Mouse (Mus musculus) gastrocnemius, postnatal 36 days (tissue): Measurements from ENCODE around the gene H2-Ob. TPM values are rescaled to one million over a fixed set of nuclear protein-coding genes. Genes with fewer than 3 reads are reported as not detected.

Experiments
- DNase-seq, 2 experiments: peaks; one replicate each; pipeline ENCODE4 v3.0.0; 2022
- intact Hi-C: fragments of 180-260 bp; cut with DNase I; formaldehyde crosslinking; loops from one replicate; pipeline ENCODE4 v1.15.1; 2025
- total RNA-seq, 2 experiments: library from RNA; stranded (reverse); gene quantifications; 2 replicates each; pipeline ENCODE4 v1.2.3; 2021

H2-Ob gene
- total RNA-seq, 2 experiments from 2014 or later, result 0.27 TPM; not detected in 1

DNA sequence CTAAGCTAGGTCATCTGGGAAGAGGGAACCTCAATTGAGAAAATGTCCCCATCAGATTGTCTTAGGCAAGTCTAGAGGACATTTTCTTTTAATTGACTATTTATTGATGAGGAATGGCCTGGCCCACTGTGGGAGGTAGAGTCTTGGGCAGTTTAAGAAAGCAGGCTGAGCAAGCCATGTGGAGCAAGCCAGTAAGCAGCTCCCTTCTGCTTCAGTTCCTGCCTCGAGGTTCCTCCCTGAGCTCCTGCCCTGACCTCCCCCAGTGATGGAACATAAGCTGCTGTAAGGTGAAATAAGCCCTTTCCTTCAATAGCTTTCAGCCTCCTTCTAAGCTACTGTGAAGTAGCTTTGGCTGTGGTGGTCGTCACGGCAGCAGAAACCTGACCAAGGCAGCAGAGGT, 962 bp upstream of the H2-Ob start:
- DNase-seq, result no peak
- intact Hi-C loops, result loop anchor here (10.0 kb wide), 1 partner anchor 163 kb away; no protein-coding TSS in a partner anchor

DNA sequence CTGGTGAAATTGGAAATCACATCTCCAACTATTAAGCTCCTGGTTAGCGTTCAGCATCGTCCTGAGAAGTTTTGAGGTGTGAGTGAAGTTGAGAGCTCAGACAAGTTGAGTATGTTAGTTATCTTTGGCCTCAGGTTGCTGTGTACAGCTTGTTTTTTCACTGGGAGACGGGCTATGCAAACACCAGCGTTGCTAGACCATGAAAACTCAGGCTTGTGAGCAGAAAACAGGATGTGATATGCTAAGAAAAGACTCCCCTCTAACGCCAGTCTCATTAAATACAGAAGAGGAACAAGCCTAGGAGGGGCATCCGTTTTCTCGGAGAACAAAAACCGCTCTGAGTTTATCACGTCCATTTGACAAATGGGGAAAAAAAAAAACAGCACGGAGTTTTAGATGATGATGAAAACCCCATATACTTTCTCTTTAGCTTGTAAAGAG, 918 bp downstream of the H2-Ob start:
- no peak for DNase-seq
- intact Hi-C loops, result loop anchor here (10.0 kb wide), 1 partner anchor 165 kb away; no protein-coding TSS in a partner anchor

DNA sequence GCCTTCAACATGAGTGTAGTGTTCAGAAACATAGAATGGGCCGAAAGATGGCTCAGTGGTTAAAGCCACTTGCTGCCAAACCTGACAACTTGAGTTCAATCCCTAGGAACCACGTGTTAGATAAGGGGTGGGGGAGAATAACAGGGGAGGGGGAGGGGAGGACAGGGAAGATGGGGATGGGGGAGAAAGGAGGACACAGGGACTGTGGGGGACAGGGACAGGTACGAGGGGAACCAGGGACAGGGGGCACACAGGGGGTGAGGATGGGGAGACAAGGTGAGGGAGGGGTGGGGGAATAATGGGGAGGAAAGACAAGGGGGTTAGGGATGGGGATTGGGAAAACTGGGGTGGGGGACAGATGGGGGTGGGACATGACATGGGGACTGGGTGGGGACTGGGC, 1.7 kb downstream of the H2-Ob start:
- intact Hi-C loops, result no loop called here
- DNase-seq, result no peak

DNA sequence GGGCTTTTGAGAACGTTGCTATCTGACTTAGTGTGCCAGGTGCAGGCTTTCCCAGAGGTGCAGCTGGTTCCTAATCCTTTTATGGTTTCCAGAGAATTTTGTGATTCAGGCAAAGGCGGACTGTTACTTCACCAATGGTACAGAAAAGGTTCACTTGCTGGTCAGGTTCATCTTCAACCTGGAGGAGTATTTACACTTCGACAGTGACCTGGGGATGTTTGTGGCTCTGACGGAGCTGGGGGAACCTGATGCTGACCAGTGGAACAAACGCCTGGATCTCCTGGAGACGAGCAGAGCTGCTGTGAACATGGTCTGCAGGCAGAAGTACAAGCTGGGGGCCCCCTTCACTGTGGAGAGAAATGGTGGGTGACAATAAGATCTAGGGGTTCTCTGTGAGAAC, 2.2 kb downstream of the H2-Ob start:
- no peak for DNase-seq
- intact Hi-C loops, result no loop called here

DNA sequence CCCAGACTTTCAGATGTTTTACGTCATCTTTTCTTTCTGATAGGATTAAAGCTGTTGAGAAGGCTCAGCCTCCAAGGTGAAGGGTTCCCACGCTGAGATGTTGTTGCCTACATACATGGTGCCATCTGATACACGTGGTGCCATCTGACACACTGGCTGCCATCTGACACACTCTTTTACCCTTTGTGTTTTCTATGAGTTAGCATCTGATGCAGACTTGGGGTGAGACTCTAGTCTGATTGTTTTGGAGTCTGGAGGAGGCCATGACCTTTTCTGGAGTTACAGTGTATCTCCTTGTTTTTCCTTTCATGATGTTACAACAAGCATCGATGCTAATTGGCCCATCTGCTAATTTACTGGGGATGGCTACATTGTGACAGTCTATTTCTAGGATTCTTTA, 6.0 kb downstream of the H2-Ob start:
- intact Hi-C loops, result no loop called here
- no peak for DNase-seq

DNA sequence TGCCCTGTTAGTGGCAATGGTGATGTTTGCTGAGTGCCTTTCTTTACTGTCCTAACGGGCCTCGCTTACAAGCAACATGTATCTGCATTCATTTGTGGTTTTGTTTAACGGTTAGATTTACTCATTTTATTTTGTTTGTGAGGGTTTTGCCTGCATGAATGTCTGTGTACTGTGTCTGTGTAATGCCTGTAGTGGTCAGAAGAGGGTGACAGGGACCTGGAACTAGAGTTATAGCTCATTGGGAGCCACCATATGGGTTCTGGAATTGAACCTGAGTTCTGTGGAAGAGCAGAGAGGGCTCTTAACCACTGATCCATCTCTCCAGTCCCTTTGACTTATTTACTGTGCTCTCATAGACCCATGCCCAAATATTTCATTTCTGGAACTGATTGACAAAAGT, 8.3 kb downstream of the H2-Ob start:
- intact Hi-C loops, result no loop called here
- no peak for DNase-seq

DNA sequence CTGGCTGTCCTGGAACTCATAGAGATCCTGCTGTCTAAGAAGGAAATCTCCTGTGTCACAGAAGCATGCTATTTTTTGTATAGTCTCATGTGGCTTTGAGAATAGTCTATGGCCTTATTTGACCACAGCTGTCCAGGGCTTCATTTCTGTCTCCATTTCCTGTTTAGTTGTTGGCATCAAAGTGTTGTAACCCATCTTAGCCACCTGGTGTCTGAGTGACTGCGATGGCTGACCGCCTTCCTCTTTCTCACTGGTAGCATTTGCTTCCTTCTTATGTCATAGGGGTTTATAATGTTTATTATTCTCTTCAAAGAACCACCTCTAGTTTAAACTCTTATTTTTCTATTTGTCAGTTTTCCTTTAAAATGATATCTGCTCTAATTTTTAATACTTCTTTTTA, 10.1 kb downstream of the H2-Ob start:
- intact Hi-C loops, result no loop called here
- DNase-seq, result no peak

DNA sequence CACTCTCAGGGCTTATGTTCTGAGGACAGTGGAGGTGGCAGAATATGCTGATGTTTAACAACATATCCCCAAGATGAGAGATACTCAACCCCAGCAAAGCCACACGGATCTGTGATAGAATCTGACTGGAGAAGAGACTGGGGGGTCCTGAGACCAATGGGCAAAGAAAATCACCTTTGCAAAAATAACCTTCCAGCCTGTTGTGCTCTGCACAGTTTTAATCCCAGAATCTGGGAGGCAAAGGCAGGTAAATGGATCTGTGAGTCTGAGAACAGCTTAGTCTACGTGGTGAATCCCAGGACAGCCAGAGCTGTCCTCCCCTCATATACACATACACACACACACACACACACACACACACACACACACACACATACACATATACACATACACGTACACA, 10.7 kb downstream of the H2-Ob start:
- DNase-seq, result no peak
- intact Hi-C loops, result no loop called here

DNA sequence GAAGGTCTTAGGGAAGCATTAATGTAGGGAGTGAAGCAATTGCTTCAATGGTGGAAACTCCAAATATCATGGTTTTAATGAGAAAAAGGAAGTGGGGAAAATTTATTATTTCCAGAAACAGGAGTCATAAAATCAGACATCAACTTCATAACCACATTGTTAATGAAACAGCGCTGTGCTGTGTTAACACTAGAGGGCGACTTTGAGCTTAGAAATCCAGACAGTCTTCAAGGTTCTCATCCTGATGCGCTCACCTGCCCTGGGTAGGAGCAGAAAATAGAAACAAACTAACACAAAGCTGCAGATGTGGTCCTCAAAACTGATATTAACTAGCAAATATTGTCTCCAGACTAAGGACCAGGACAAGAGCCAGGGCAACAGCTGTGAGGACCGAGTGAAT, 11.2 kb downstream of the H2-Ob start:
- intact Hi-C loops, result loop anchor here (2.0 to 5.0 kb wide), 2 partner anchors 63 to 97 kb away; no protein-coding TSS in a partner anchor
- no peak for DNase-seq

DNA sequence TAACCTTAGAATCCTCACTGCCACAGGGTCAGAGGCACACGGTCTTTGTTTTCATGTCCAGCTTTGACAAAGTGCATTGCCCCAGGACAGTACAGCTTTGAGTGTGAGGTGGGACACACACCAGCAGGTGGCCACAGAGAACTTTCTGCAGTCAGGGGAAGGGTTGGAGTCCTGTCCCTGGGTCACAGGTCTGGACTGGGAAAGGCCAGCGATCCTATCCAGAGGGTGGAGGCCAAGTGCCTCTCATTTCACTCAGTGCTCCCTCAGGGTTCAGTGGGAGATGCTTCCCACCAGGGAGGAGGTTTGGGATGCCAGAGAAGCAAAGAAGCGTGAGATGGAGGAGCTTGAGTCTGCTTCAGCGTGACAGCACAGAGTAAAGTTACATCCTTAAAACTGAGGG, 13.0 kb downstream of the H2-Ob start:
- intact Hi-C loops, result loop anchor here (2.0 to 5.0 kb wide), 2 partner anchors 61 to 96 kb away; no protein-coding TSS in a partner anchor
- DNase-seq, result no peak

DNA sequence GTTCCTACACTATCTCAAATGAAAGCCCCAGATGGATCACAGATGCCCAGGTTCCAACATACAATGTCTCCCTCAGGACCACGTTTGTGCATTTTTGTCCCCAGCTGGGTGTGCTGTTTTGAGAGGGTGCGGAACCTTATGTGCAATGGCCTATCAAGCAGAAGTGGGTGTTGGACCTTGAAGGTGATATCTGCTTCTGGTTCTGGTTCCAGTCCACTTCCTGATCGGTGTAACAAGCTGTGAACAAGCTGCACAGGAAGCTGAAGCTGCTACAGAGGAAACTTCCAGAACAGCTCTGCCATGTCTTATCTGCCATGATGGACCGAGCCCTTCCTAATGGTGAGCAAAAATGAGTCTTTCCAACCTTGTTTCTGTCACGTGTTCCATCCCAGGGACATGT, 17.8 kb downstream of the H2-Ob start:
- intact Hi-C loops, result no loop called here
- DNase-seq, result no peak

DNA sequence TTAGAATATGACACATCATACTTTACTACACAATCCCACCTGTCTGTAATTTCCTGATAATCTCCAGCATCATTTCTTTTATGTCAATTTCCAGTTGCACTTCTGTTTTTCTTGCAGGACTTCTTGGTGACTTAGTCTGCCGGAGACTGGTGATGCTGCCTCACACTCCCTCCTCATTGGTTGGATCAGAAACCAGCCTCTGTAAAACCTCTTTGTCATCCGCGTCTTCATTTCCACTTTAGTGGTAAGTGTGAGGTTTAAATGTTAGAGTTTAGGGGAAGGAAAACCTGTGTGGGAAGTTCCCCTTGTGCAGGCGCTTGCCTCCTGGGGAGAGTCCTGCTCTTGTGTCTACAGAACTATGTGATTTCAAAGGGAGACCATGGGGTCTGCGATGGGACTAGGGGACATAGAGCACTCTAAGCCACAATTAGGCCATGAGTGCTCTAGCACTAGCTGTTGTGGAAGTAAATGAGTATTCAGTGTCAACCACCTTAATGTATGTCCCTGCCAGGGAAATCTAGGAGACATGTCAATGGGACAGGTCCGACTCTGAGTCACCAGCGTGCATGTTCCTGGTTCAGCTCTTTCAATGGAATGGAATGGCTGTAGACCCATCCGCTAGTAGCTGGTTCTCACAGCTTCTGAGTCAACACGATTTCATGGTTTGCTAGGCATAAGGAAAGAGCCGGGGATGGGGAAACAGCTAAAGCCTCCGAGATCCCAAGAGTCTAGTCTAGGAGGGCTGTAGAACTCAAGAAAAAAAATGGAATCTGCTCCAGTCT, 19.1 kb downstream of the H2-Ob start, which contains the start of gene H2-Ab1:
Gene H2-Ab1 (plus strand): TSS at position 96 of the 782 bp plus-strand sequence.
- peak; percentile 48 to 81 for DNase-seq
- intact Hi-C loops, result no loop called here

DNA sequence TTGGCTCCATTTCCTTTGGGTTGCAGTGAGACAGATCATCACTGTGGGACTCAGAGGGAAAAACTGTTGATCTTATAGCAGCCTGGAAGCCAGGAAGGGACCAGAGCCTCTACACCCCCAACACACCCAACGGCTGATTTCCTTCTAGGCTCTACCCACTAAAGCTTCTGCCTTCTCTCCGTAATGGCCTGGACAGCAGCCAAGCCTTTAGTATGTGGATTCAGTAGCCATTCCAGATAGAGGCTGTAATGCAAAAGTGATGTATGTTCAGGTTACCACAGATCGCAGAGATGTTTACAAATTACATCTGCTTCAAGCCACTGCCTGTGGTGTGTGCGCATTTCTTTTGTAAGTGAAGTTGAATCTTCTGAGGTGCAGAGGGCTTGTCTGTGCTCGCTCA, 21.8 kb downstream of the H2-Ob start:
- intact Hi-C loops, result no loop called here

DNA sequence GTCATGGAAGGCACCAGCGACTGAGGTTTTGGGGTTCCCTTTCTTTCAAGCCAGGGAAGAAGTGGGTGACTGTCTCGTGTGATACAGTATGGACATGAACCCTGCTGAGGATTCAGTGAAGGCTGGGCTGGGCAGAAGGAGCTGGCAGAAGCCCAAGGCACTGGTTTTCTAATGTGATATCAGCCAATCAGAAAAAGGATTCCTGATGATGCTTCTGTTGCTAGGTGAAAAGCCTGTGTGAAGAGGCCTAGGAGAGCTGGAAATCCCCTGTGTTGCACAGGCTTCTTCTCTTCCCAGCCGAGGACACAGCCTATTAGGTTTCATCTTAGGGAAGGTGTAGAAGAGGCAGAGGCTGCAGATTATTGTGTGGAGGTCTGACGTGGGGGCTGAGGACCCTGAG, 22.8 kb downstream of the H2-Ob start:
- intact Hi-C loops, result no loop called here

More for the DNA sequence above, 21.8 kb downstream of the H2-Ob start:
- no peak for DNase-seq

DNA sequence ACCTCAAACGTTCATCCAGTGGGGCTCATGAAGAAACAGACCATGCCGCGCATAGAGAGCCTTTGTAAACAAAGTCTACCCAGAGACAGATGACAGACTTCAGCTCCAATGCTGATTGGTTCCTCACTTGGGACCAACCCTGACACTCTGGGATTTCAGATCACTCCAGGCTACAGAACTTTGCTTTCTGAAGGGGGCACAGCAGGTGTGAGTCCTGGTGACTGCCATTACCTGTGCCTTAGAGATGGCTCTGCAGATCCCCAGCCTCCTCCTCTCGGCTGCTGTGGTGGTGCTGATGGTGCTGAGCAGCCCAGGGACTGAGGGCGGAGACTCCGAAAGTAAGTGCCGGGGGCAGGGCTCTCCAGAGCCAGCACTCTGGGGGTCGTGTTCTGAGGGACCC, 24.4 kb downstream of the H2-Ob start:
- intact Hi-C loops, result no loop called here
- DNase-seq, result peak; percentile 33 to 48

More for the DNA sequence above, 22.8 kb downstream of the H2-Ob start:
- DNase-seq, result no peak

DNA sequence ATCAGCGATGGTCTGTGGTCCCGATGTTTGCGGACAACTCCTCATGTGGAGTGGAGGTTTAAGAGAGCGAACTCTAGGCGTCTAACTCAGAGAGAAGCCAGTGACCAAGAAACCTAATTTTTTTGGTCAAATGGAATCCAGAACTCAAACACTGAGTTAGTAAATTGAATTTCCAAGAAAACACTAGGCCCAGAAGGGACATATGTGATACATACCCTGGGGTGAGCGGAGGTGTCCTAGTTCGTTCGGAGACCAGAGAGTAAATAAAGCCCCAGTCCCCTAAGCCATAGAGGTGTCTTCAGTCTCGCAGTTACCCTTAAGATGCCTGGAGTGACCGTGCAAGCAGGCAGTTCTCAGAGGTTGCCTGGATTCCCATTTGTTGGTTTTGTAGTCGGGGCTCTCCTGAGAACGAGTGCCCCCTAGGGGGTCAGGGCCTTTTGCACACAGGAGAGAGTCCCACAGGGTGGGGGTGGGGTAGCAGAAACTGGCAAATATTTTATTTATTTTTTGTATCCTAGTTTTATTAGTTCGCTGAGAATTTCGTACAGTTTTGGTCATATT, 25.2 kb downstream of the H2-Ob start:
- intact Hi-C loops, result no loop called here
- no peak for DNase-seq

DNA sequence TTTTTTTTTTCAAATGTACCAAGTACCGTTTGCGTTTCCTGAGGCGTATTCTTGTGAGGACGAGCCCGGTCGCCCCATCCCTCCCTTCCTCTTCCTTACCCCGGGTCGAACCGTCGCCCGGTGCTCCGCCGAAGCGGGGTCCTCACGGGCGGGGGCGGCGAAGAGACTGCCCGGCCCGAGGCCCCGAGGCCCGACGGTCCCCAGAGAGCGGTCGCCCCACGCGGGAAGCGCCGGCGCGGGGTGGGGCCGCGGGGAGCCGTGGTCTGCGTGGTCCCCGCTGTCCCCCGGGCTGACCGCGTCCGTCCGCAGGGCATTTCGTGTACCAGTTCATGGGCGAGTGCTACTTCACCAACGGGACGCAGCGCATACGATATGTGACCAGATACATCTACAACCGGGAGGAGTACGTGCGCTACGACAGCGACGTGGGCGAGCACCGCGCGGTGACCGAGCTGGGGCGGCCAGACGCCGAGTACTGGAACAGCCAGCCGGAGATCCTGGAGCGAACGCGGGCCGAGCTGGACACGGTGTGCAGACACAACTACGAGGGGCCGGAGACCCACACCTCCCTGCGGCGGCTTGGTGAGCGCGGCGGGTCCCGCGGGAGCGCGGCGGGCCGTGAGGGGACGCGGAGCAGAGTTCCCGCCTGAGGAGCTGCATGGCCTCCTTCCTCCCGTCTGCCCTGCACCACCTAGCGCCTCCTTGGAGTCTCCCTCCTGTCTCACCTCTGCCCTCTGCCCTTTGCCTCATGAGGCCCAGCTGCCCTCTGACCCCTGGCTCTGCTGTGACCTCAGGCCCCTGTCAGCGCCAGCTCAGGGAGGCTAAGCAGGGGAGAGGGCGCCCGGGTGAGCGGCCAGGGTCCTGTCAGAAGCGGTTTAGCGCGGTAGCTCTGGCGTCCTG, 26.0 kb downstream of the H2-Ob start:
- no peak for DNase-seq
- intact Hi-C loops, result no loop called here

DNA sequence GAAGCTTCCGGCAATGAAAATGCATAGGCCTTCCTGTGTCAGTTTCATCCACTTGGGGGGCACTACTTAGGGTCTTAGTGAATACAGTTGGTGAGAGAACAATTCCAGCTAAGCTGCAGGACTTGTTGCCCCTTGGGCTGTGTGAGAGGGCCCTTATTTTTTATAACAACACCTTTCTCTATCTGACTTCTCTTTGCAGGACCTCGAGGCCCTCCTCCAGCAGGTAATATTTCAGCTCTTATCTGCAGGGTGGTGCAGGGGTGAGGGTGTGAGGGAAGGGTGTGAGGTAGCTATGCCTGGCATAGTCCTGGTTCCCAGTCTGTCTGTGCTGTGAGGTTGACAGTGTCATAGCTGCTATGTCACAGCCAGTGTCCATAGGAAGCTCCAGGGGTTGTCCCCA, 29.6 kb downstream of the H2-Ob start:
- intact Hi-C loops, result no loop called here
- no peak for DNase-seq

DNA sequence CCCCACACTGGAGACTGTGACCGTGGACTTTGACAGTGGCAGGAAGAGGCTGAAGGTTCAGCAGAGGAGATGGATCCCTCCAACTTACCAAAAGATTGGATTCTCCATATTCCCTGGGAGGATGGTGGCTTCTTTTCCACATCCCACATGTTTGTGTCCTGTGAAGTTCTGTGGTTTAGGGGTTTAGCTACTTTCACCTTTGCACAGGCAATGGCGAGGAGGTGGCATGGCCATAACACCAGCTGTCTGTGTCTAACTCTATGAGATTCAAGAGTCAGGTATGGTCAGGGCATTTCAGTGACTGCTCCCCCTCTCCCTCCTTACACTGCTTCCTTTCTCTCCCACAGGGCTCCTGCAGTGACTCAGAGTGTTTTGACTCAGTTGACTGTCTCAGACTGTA, 30.0 kb downstream of the H2-Ob start:
- no peak for DNase-seq
- intact Hi-C loops, result no loop called here

DNA sequence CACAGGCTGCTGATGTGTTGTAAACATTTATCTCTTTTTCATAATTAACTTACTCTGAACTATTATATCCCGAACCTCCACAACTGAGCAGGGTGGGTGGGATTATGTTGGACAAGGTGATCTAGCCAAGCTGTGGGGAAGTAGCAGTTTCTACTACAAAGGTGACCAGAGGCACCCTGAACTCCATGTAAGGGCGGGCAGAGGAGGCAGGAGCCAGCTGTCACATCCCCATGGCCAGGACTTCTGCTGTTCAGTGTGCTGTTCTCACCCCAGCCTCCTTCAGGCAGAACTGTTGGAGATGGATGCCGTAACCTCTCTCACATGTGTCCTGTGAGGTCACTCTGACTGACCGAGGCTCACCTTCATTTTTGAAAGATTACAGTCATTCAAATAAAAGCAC, 31.1 kb downstream of the H2-Ob start:
- DNase-seq, result no peak
- intact Hi-C loops, result no loop called here

DNA sequence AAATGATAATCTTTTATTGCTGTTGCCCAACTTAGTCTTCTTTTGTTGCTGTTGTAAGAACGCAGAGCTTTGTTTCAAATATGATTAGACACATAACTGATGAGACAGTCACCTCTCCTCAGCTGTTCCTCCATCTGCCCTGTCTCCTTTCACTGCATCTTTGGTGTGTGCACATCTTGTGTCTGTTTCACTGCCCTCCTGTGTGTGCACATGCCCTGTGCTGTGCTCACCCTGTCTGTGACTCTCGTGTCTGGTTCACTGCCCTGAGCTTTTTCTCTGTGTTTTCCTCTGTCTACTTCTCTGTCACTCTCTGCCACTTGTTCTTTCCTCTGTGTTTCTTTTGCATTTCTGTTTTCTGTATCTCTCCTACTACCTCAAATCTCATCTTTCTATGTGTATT, 31.5 kb downstream of the H2-Ob start:
- no peak for DNase-seq
- intact Hi-C loops, result no loop called here
